Mouse (Mus musculus): Measurements from ENCODE around the gene Gpr88.
"Not testable (repeated sequence)": the region's sequence is repeated elsewhere in the genome, so short reads cannot be mapped to it uniquely, and the experiment has no call there.

Gene Gpr88

GRCm38 (mm10) chr3:116244476-116244875 is 8.8 kb downstream of the Gpr88 start:
- no peak for DNase-seq (ENCODE audit: low read depth in 2 of 2, low spot score in 2 of 2)

GRCm38 (mm10) chr3:116242685-116243084 is 10.6 kb downstream of the Gpr88 start:
- no peak for DNase-seq (ENCODE audit: low read depth in 2 of 2, low spot score in 2 of 2)

- DNase-seq (ENCODE audit: low read depth in 2 of 2, low spot score in 2 of 2) = no peak
These were observed 15.8 kb downstream of the Gpr88 start for GRCm38 (mm10) chr3:116237527-116237926.

GRCm38 (mm10) chr3:116236856-116237255 is 16.4 kb downstream of the Gpr88 start:
- DNase-seq (ENCODE audit: low read depth in 2 of 2, low spot score in 2 of 2) = no peak

GRCm38 (mm10) chr3:116233515-116233914 is 19.8 kb downstream of the Gpr88 start:
- no peak for DNase-seq (ENCODE audit: low read depth in 2 of 2, low spot score in 2 of 2)

GRCm38 (mm10) chr3:116232763-116233162 is 20.5 kb downstream of the Gpr88 start:
- DNase-seq (ENCODE audit: low read depth in 2 of 2, low spot score in 2 of 2) = no peak

GRCm38 (mm10) chr3:116229336-116229735 is 24.0 kb downstream of the Gpr88 start:
- DNase-seq (ENCODE audit: low read depth in 2 of 2, low spot score in 2 of 2) = no peak

- no peak for DNase-seq (ENCODE audit: low read depth in 2 of 2, low spot score in 2 of 2)
These were observed 24.7 kb downstream of the Gpr88 start for GRCm38 (mm10) chr3:116228360-116229245.

GRCm38 (mm10) chr3:116227383-116227782 is 25.9 kb downstream of the Gpr88 start:
- DNase-seq (ENCODE audit: low read depth in 2 of 2, low spot score in 2 of 2) = no peak

- DNase-seq (ENCODE audit: low read depth in 2 of 2, low spot score in 2 of 2) = no peak
These were observed 26.4 kb downstream of the Gpr88 start for GRCm38 (mm10) chr3:116226915-116227314.

- DNase-seq (ENCODE audit: low read depth in 2 of 2, low spot score in 2 of 2) = no peak
These were observed 30.6 kb downstream of the Gpr88 start for GRCm38 (mm10) chr3:116222511-116223243.

- DNase-seq (ENCODE audit: low read depth in 2 of 2, low spot score in 2 of 2) = no peak
These were observed 31.7 kb downstream of the Gpr88 start for GRCm38 (mm10) chr3:116221686-116222010.

- DNase-seq (ENCODE audit: low read depth in 2 of 2, low spot score in 2 of 2) = no peak
These were observed 32.2 kb downstream of the Gpr88 start for GRCm38 (mm10) chr3:116220980-116221685.

- not testable (repeated sequence) for DNase-seq (ENCODE audit: low read depth in 2 of 2, low spot score in 2 of 2)
These were observed 35.9 kb downstream of the Gpr88 start for GRCm38 (mm10) chr3:116217398-116217797.

GRCm38 (mm10) chr3:116216261-116216660 is 37.0 kb downstream of the Gpr88 start:
- DNase-seq (ENCODE audit: low read depth in 2 of 2, low spot score in 2 of 2) = no peak

GRCm38 (mm10) chr3:116211639-116212038 is 41.7 kb downstream of the Gpr88 start:
- DNase-seq (ENCODE audit: low read depth in 2 of 2, low spot score in 2 of 2) = no peak

GRCm38 (mm10) chr3:116210720-116211121 is 42.6 kb downstream of the Gpr88 start:
- DNase-seq (ENCODE audit: low read depth in 2 of 2, low spot score in 2 of 2) = no peak

- DNase-seq (ENCODE audit: low read depth in 2 of 2, low spot score in 2 of 2) = no peak
These were observed 44.1 kb downstream of the Gpr88 start for GRCm38 (mm10) chr3:116209214-116209613.

GRCm38 (mm10) chr3:116206306-116206834 is 46.9 kb downstream of the Gpr88 start:
- no peak for DNase-seq (ENCODE audit: low read depth in 2 of 2, low spot score in 2 of 2)

GRCm38 (mm10) chr3:116205346-116206219 is 47.7 kb downstream of the Gpr88 start:
- DNase-seq (ENCODE audit: low read depth in 2 of 2, low spot score in 2 of 2) = no peak

Data from CD8-positive naive resting alpha-beta T cell, adult 2 months (primary cell).